Mouse (Mus musculus): ENCODE data around the gene Tas2r135. TPM values are rescaled to one million over a fixed set of nuclear protein-coding genes. Genes with fewer than 3 reads are reported as not detected.
A peak's percentile ranks its signal among the peaks of the same experiment; 100 is the strongest.

Tas2r135 gene
- polyA plus RNA-seq, 1 experiment from 2014 or later: not detected

DNA sequence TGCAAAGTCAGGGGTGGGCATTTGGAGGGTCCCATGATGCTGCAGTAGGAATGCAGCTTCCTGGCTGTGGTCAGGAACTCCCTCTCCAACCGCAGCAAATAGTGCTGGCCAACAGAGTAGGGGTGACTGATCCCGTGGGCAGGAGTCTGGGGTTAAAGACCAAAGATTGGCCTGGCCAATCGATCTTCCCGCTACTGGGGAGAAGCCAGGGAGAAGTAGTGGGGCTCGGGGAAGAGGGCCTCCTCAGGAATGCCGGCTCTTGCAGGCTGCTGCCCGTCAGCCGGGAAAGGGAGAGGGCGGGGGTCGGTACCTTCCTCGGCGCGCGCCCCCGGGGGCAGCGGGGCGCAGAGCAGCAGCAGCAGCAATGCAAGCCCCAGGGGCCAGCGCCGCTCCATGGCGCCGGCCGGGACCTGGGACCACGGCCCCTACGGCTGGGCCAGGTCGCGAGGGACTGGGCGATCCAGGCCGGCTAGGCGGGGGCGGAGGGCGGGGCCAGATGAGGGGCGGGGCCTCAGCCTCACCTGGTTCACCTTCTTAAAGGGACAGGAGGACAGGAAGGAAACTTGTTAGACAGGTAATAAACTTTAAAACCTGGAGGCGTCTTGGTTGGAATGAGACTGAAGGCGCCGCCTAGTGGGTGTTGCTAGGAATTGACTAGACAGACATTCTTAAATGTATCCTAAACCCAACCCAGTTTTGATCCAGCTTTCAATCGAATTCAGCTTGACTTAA, 32.3 kb upstream of the Tas2r135 start, which contains the start of gene Epha1:
Gene Epha1 (minus strand): TSS at position 453 of the 732 bp plus-strand sequence.
- H3K27ac ChIP-seq (ENCODE audit: low read depth, low read length): peak within 1 kb of the TSS; percentile 82
- peak within 1 kb of the TSS; percentile 59 for H3K4me3 ChIP-seq (ENCODE audit: low read depth, low read length)
- peak within 1 kb of the TSS; percentile 89 for H3K4me2 ChIP-seq (replicated peaks; ENCODE audit: low read depth)
- peak within 1 kb of the TSS; percentile 61 for H3K9ac ChIP-seq (ENCODE audit: low read depth, low read length)
- no peaks in the 10 kb centered on the region for H3K9me3 ChIP-seq (ENCODE audit: control insufficient read depth)
- peaks cover 4% of the 10 kb centered on the region; the same call in 1 of the 2 replicates for H3K4me1 ChIP-seq (replicated peaks; ENCODE audit: control insufficient read depth, insufficient read depth, low read length)
- no peaks in the 10 kb centered on the region for H3K36me3 ChIP-seq (ENCODE audit: control insufficient read depth, insufficient read depth)
- H3K27me3 ChIP-seq (replicated peaks; ENCODE audit: control insufficient read depth, insufficient read depth, low read length): no peaks in the 10 kb centered on the region
- TF ChIP-seq CTCF (IDR thresholded peaks at IDR 0.05; ENCODE audit: low read depth): peak; percentile 69
- ATAC-seq: peak; percentile 92
- WGBS: under 1% methylated on average over 36 of the region's 36 CpGs

DNA sequence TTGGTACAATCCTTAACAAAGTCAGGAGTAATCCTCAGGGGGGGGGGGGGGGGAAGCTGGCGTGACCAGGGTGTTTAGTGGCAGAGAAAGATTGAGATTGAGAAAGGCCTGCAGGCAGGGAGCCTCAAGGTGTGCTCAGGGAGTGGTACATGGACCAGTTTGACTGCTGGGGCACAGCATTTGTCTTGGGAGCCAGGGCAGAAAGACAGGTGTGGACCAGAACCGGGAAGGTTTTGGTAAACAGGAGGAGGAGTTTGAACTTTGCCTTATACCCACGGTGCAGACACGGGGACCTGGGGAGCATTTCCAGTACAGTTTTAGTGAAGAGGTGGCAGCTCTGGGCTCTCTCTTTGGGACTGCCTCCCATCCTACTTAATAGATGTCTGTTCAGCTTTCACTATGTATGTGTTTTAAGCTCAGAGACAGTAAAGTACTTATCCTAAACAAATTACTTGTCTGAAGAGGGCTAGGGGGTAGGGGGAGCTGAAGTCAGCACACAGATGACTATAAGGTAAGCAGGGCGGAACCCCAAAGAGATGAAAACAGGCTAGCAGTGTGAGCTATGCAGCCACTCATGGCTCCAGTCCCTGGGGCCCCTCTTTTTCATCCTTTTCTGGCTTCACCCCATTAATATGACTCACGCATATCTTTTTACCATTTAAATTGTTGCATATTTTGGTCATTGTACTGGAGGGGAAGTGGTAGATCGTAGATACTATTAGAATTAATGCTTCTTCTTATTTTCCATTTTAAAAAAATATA, 31.4 kb upstream of the Tas2r135 start:
- H3K36me3 ChIP-seq (ENCODE audit: control insufficient read depth, insufficient read depth): no peaks in the 10 kb centered on the region
- H3K9ac ChIP-seq (ENCODE audit: low read depth, low read length): no peak overlapping the region
- no peaks in the 10 kb centered on the region for H3K27me3 ChIP-seq (replicated peaks; ENCODE audit: control insufficient read depth, insufficient read depth, low read length)
- 41% methylated on average over 7 of the region's 7 CpGs for WGBS
- H3K27ac ChIP-seq (ENCODE audit: low read depth, low read length): no peak overlapping the region
- no peak for ATAC-seq
- no peak for TF ChIP-seq CTCF (IDR thresholded peaks at IDR 0.05; ENCODE audit: low read depth)
- peak overlapping the region; percentile 89 for H3K4me2 ChIP-seq (replicated peaks; ENCODE audit: low read depth)
- peak overlapping the region; percentile 59; the same call in 1 of the 2 replicates for H3K4me3 ChIP-seq (ENCODE audit: low read depth, low read length)
- H3K9me3 ChIP-seq (ENCODE audit: control insufficient read depth): no peaks in the 10 kb centered on the region
- peaks cover 4% of the 10 kb centered on the region; the same call in 1 of the 2 replicates for H3K4me1 ChIP-seq (replicated peaks; ENCODE audit: control insufficient read depth, insufficient read depth, low read length)

DNA sequence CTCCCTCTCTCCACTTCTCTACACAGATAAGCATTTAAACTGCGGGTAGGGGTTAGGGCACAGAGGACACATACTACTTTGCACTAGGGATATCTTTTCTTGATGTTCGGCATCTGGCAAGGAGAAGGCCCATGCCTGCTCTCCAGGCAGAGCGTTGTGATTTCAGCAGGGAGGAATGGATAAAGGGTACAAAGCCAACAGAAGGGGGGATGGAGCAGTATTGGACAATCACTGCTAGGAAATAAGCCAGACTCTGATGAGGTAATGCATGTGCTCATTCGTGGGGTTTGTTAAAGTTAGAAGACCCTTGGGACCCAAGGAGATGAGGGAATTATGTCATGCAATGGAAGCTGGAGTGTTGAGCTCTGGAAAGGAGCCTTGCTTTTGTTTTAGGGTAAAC, 30.5 kb upstream of the Tas2r135 start:
- no peak overlapping the region for H3K9ac ChIP-seq (ENCODE audit: low read depth, low read length)
- no peaks in the 10 kb centered on the region for H3K27me3 ChIP-seq (replicated peaks; ENCODE audit: control insufficient read depth, insufficient read depth, low read length)
- H3K4me3 ChIP-seq (ENCODE audit: low read depth, low read length): no peak overlapping the region
- no peak for TF ChIP-seq CTCF (IDR thresholded peaks at IDR 0.05; ENCODE audit: low read depth)
- H3K9me3 ChIP-seq (ENCODE audit: control insufficient read depth): no peaks in the 10 kb centered on the region
- no peak overlapping the region for H3K27ac ChIP-seq (ENCODE audit: low read depth, low read length)
- peaks cover 4% of the 10 kb centered on the region; the same call in 1 of the 2 replicates for H3K4me1 ChIP-seq (replicated peaks; ENCODE audit: control insufficient read depth, insufficient read depth, low read length)
- 78% methylated on average over 4 of the region's 4 CpGs for WGBS
- no peak overlapping the region for H3K4me2 ChIP-seq (replicated peaks; ENCODE audit: low read depth)
- no peaks in the 10 kb centered on the region for H3K36me3 ChIP-seq (ENCODE audit: control insufficient read depth, insufficient read depth)
- ATAC-seq: no peak

DNA sequence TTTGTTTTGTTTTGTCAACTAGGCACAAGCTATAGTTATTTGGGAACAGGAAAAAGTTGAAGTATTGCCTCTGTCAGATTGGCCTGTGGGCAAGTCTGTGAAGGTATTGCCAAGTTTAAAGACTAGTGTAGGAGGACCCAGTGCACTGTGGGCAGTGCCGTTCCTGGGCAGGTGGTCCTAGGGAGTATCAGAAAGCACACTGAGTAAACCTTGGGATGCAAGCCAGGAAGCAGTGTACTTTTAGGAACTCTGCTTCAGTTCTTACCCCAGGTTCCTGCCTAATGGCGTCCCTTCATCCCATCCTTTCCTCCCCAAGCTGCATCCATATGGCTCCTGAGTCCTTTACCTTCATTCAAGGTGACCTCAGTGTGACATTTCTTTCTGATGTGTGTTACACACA, 30.1 kb upstream of the Tas2r135 start:
- H3K9ac ChIP-seq (ENCODE audit: low read depth, low read length): no peak overlapping the region
- no peak overlapping the region for H3K27ac ChIP-seq (ENCODE audit: low read depth, low read length)
- no peaks in the 10 kb centered on the region for H3K36me3 ChIP-seq (ENCODE audit: control insufficient read depth, insufficient read depth)
- no peak for TF ChIP-seq CTCF (IDR thresholded peaks at IDR 0.05; ENCODE audit: low read depth)
- peaks cover 4% of the 10 kb centered on the region; the same call in 1 of the 2 replicates for H3K4me1 ChIP-seq (replicated peaks; ENCODE audit: control insufficient read depth, insufficient read depth, low read length)
- WGBS: 89% methylated on average over 2 of the region's 2 CpGs
- no peak overlapping the region for H3K4me3 ChIP-seq (ENCODE audit: low read depth, low read length)
- no peaks in the 10 kb centered on the region for H3K9me3 ChIP-seq (ENCODE audit: control insufficient read depth)
- H3K4me2 ChIP-seq (replicated peaks; ENCODE audit: low read depth): no peak overlapping the region
- no peak for ATAC-seq
- no peaks in the 10 kb centered on the region for H3K27me3 ChIP-seq (replicated peaks; ENCODE audit: control insufficient read depth, insufficient read depth, low read length)

DNA sequence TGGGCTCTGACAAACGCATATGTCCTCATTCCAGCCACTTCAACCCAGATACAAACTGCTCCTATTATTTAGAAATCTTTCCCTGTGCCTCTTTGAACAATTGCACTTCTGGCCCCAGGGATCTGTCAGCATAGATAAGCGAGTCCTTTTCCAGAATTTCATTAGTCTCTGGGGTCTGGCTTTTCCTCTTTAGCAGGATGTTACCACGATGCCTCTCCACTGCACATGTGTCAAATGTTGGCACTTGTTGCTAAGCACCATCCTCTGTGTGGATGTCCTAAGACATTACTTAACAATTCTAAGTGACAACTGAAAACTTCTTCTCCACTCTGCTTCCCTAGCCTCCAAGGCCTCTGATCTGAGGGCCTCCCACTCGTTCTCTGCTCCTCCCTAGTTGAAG, 29.2 kb upstream of the Tas2r135 start:
- Histone ChIP-seq H3K27me3 (replicated peaks; ENCODE audit: control insufficient read depth, insufficient read depth, low read length) (no peaks in the 10 kb centered on the region), H3K9me3 (ENCODE audit: control insufficient read depth) (no peaks in the 10 kb centered on the region), H3K4me2 (replicated peaks; ENCODE audit: low read depth) (no peak overlapping the region), H3K4me1 (replicated peaks; ENCODE audit: control insufficient read depth, insufficient read depth, low read length) (no peaks in the 10 kb centered on the region), H3K36me3 (ENCODE audit: control insufficient read depth, insufficient read depth) (no peaks in the 10 kb centered on the region), H3K9ac (ENCODE audit: low read depth, low read length) (no peak overlapping the region), H3K27ac (ENCODE audit: low read depth, low read length) (no peak overlapping the region; the same call in 1 of the 2 replicates), H3K4me3 (ENCODE audit: low read depth, low read length) (no peak overlapping the region)
- WGBS: 32% methylated on average over 4 of the region's 4 CpGs
- TF ChIP-seq CTCF (IDR thresholded peaks at IDR 0.05; ENCODE audit: low read depth): no peak
- ATAC-seq: no peak

DNA sequence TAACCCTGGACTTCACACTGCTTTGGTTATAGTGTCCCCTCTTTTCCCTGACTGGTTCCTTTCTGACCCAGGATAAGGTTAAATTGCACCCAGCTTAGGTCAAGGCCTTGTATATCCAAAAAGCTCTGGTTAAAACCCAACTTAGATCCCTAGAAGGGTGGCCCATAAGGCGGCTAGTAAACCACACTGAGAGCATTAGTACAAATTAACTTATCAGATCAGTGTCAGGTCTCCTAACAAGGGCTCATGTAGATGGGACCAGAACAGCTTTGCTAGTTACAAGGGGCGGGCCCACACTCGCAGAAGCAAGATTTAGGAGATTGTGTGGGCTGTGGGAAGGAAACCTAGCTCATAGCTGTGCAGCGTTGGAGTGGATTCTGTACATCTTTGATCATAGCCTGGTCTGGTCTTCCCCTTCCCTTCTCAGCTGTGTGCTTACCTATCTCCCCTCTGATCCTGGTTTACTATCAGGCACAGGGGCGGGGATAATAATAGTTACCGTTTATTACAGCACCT, 28.7 kb upstream of the Tas2r135 start:
- ATAC-seq: no peak
- H3K9ac ChIP-seq (ENCODE audit: low read depth, low read length): no peak overlapping the region
- no peaks in the 10 kb centered on the region for H3K4me1 ChIP-seq (replicated peaks; ENCODE audit: control insufficient read depth, insufficient read depth, low read length)
- H3K4me2 ChIP-seq (replicated peaks; ENCODE audit: low read depth): no peak overlapping the region
- H3K36me3 ChIP-seq (ENCODE audit: control insufficient read depth, insufficient read depth): no peaks in the 10 kb centered on the region
- H3K27ac ChIP-seq (ENCODE audit: low read depth, low read length): no peak overlapping the region; the same call in 1 of the 2 replicates
- no peaks in the 10 kb centered on the region for H3K9me3 ChIP-seq (ENCODE audit: control insufficient read depth)
- no peaks in the 10 kb centered on the region for H3K27me3 ChIP-seq (replicated peaks; ENCODE audit: control insufficient read depth, insufficient read depth, low read length)
- no peak for TF ChIP-seq CTCF (IDR thresholded peaks at IDR 0.05; ENCODE audit: low read depth)
- WGBS: 67% methylated on average over 6 of the region's 6 CpGs
- H3K4me3 ChIP-seq (ENCODE audit: low read depth, low read length): no peak overlapping the region
